Mouse (Mus musculus) layer of hippocampus, adult 18-20 months (tissue): ENCODE data around the gene Slc46a2. TPM values are rescaled to one million over a fixed set of nuclear protein-coding genes. Genes with fewer than 3 reads are reported as not detected.

ENCODE experiments used
- DNase-seq, 2 experiments: peaks; one replicate each; pipeline ENCODE4 v3.0.0; 2022; ENCODE audit warnings: low spot score in 2 of 2
- total RNA-seq, 2 experiments: library from RNA; stranded (reverse); gene quantifications; 2 replicates each; pipeline ENCODE4 v1.2.3; 2021

Gene Slc46a2
- total RNA-seq, 2 experiments from 2014 or later: not detected

DNA sequence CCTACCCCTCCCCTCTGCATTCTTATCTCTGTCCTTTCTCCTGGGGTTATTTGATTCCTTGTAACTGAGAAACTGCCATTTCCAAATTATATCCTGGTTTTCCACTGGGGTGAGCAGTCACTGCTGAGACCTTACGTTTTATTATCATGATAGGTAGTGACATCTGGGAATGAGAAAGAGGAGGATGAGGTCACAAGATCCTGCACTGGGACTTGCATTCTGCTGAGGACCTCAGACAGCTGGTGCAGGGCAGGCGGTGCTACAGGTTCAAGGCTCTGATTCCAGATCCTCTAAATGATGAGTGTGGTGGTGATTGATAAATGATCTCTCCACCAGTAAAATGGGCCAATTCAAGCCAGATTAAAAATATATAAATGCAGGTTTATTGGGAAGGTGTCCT, 54.4 kb downstream of the Slc46a2 start:
- DNase-seq: no peak

DNA sequence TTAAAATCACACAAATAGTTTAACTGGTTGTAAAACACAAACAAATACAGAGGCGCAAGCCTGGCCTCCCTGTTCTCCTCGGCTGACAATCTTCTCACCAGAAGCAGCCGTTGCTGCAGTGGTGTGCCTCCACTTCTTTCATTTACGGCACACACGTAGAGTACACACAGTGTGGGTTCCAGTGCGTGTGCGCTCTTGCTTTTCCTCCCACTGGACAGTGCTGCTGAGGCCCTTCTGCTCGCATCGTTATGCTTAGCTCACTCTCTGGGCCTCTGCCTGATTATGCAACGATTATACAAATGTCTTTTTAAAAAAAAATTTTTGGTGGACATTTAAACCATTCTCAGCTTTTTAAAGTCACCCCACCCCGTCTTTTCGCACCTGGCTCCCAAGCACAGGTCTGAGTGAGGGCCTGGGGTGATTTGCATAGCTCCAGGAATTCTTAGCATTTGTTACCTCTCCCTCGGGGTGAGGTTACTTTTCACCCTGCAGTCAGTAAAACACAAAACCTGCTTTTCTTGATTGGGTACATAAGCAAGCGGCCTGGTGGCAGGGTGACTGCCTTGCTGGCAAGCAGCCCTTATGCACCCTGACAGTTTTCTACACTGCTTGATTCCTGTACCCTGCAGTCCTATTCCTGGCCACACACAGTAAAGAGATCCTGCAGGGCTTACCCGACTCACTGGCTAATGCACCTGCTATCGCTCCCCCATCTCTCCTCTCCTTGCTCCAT, 55.0 kb downstream of the Slc46a2 start:
- no peak for DNase-seq

Other genes starting within 250 kb of the Slc46a2 start
- 10 to 100 TPM; 25.0 TPM for gene Inip, start 113.5 kb downstream of the Slc46a2 start, total RNA-seq
- gene Snx30, start 109.2 kb downstream of the Slc46a2 start, total RNA-seq: 10 to 100 TPM; 39.2 to 41.7 TPM
- gene Mup4, start 45.7 kb upstream of the Slc46a2 start, total RNA-seq: not detected
- not detected for gene Mup6, start 49.2 kb upstream of the Slc46a2 start, total RNA-seq
- not detected for gene Mup7, start 155.4 kb upstream of the Slc46a2 start, total RNA-seq
- not detected for gene Mup2, start 239.2 kb upstream of the Slc46a2 start, total RNA-seq